Mouse (Mus musculus): ENCODE data around the gene Fmo2. TPM values are rescaled to one million over a fixed set of nuclear protein-coding genes. Genes with fewer than 3 reads are reported as not detected.

Gene Fmo2
- total and polyA plus RNA-seq, 2 experiments from 2014 or later, result 0.14 to 0.44 TPM

DNA sequence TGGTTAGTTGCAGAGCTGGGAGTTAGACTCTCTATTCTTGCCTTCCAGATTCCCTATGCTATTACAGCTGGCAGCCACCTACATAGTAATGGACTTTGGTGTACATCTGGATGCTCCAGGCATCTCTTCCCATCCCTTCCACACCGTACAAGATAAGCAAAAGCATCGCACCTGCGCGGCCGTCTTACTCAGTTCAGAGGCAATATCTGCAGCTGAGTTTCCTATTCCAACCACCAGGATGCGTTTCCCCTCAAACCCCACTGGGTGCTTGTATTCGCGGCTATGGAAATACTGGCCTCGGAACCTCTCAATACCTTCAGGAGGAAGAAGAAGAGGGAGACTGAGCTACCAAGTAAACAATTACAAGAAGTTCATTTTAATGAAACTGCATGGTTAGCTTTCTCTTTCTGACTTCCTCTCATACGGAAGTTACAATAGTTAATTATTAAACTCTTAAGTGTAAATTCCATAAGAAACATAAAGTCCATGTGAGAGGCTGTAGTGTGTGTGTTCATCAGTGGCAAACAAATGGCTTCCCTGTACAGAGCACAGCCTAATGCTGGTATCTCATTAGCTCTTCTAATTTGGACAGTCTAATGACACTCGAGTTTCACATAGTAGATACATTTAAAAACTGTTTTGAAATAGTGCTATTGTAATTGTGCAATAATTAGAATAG, 12.2 kb downstream of the Fmo2 start:
- Histone ChIP-seq H3K27ac (ENCODE audit: low read depth, low read length) (no peak overlapping the region), H3K4me2 (ENCODE audit: low read depth, low read length, poor library complexity, severe bottlenecking) (no peak overlapping the region), H3K36me3 (ENCODE audit: insufficient read depth, low read length) (no peaks in the 10 kb centered on the region), H3K27me3 (ENCODE audit: insufficient read depth, low read length) (no peaks in the 10 kb centered on the region), H3K9me3 (ENCODE audit: low read length) (no peaks in the 10 kb centered on the region), H3K4me3 (ENCODE audit: low read depth, low read length) (no peak overlapping the region), H3K4me1 (ENCODE audit: insufficient read depth, low read length) (no peaks in the 10 kb centered on the region), H3K9ac (replicated peaks; ENCODE audit: low read length, poor library complexity, severe bottlenecking) (no peak overlapping the region)
- DNase-seq (ENCODE audit: low spot score) (no peak), ATAC-seq (ENCODE audit: low FRiP score) (no peak)
- WGBS, result 86% methylated on average over 11 of the region's 11 CpGs
- TF ChIP-seq CTCF (IDR thresholded peaks at IDR 0.05), result no peak

DNA sequence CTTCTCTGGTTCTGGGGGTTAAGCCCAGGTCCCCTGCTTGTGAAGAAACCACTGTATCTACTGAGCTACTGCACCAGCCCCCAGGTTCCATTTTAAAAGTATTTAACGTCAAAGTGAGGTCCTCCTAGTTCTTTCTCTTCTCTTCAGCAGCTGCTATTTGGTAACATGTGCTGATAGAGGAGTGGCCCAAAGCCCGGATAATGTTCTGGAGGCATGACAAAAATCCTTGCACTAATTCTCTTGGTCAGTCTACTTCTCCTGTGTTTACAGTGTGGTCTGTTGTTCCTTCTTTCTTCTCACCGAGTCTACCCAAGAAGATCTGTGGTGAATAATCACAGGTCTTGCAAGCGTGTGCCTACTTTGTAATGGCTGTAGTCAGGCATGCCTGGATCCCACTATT, 15.8 kb downstream of the Fmo2 start:
- DNase-seq (ENCODE audit: low spot score), result no peak
- no peak for ATAC-seq (ENCODE audit: low FRiP score)
- no peak overlapping the region for H3K27ac ChIP-seq (ENCODE audit: low read depth, low read length)
- no peaks in the 10 kb centered on the region for H3K9me3 ChIP-seq (ENCODE audit: low read length)
- H3K4me3 ChIP-seq (ENCODE audit: low read depth, low read length), result no peak overlapping the region
- no peak overlapping the region for H3K9ac ChIP-seq (replicated peaks; ENCODE audit: low read length, poor library complexity, severe bottlenecking)
- TF ChIP-seq CTCF (IDR thresholded peaks at IDR 0.05), result no peak
- no peaks in the 10 kb centered on the region for H3K4me1 ChIP-seq (ENCODE audit: insufficient read depth, low read length)
- no peaks in the 10 kb centered on the region for H3K27me3 ChIP-seq (ENCODE audit: insufficient read depth, low read length)
- H3K4me2 ChIP-seq (ENCODE audit: low read depth, low read length, poor library complexity, severe bottlenecking), result no peak overlapping the region
- no peaks in the 10 kb centered on the region for H3K36me3 ChIP-seq (ENCODE audit: insufficient read depth, low read length)
- 84% methylated on average over 4 of the region's 4 CpGs for WGBS

DNA sequence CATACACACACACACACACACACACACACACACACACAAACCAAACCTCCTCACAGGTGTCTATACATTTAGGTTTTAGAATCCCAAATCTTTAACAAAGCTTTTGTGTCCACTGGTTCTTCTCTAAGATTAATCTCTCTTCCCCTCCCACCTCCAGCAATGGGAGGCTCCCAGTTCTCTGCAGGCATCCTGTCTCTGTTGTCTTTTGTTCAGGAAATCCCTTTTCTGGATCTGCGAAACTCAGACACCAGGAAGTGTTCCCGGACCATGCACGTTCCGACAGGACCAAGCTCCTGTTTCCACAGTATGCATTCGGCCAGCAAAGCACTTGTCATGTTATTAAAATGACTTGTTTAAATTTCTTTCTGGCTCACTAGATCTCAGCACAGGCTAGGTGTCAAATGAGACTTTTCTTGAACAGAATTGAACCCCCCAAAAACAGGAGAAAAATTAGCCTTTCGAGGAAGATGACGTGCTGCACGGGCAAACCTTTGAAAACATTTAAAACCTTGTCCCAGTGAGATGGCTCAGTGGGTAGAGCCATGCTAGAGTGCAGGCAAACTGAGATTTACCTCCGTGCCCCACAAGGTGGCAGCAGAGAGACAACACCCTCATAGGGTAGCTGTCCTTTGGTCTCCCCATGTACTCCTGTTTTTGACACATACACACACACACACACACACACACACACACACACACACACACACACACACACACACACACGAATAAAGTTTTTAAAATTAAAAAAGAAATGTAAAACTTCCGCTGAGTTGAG, 18.7 kb downstream of the Fmo2 start:
- DNase-seq (ENCODE audit: low spot score) (peak; percentile 14), ATAC-seq (ENCODE audit: low FRiP score) (no peak)
- Histone ChIP-seq H3K9ac (replicated peaks; ENCODE audit: low read length, poor library complexity, severe bottlenecking) (no peak overlapping the region), H3K9me3 (ENCODE audit: low read length) (no peaks in the 10 kb centered on the region), H3K36me3 (ENCODE audit: insufficient read depth, low read length) (no peaks in the 10 kb centered on the region), H3K4me1 (ENCODE audit: insufficient read depth, low read length) (no peaks in the 10 kb centered on the region), H3K27ac (ENCODE audit: low read depth, low read length) (no peak overlapping the region), H3K4me2 (ENCODE audit: low read depth, low read length, poor library complexity, severe bottlenecking) (no peak overlapping the region), H3K4me3 (ENCODE audit: low read depth, low read length) (no peak overlapping the region), H3K27me3 (ENCODE audit: insufficient read depth, low read length) (no peaks in the 10 kb centered on the region)
- 51% methylated on average over 11 of the region's 11 CpGs for WGBS
- TF ChIP-seq CTCF (IDR thresholded peaks at IDR 0.05), result peak; percentile 54

DNA sequence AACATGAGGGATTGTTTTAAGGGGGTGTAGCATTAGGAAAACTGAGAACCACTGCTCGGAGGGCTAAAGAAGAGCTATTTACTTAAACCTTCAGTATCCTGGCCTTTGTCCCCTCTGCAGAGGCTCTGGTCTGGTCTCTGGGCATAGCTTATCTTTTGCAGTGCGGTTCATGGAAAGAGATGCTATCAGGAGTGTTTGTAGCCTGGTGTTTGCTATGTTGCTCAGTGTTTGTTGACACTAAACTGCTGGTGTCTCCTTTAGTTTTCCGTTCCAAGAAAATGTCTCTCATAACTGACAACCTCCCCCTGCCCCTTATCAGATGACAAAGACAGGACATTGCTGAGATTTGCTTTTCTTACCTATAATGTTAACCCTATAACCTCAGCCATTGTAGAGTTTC, 23.4 kb downstream of the Fmo2 start:
- DNase-seq (ENCODE audit: low spot score), result no peak
- Histone ChIP-seq H3K4me3 (ENCODE audit: low read depth, low read length) (no peak overlapping the region), H3K4me2 (ENCODE audit: low read depth, low read length, poor library complexity, severe bottlenecking) (no peak overlapping the region), H3K27ac (ENCODE audit: low read depth, low read length) (no peak overlapping the region), H3K9ac (replicated peaks; ENCODE audit: low read length, poor library complexity, severe bottlenecking) (no peak overlapping the region), H3K27me3 (ENCODE audit: insufficient read depth, low read length) (no peaks in the 10 kb centered on the region), H3K36me3 (ENCODE audit: insufficient read depth, low read length) (no peaks in the 10 kb centered on the region), H3K9me3 (ENCODE audit: low read length) (no peaks in the 10 kb centered on the region), H3K4me1 (ENCODE audit: insufficient read depth, low read length) (no peaks in the 10 kb centered on the region)
- TF ChIP-seq CTCF (IDR thresholded peaks at IDR 0.05), result no peak
- ATAC-seq (ENCODE audit: low FRiP score), result no peak
- WGBS, result 72% methylated on average over 3 of the region's 3 CpGs

DNA sequence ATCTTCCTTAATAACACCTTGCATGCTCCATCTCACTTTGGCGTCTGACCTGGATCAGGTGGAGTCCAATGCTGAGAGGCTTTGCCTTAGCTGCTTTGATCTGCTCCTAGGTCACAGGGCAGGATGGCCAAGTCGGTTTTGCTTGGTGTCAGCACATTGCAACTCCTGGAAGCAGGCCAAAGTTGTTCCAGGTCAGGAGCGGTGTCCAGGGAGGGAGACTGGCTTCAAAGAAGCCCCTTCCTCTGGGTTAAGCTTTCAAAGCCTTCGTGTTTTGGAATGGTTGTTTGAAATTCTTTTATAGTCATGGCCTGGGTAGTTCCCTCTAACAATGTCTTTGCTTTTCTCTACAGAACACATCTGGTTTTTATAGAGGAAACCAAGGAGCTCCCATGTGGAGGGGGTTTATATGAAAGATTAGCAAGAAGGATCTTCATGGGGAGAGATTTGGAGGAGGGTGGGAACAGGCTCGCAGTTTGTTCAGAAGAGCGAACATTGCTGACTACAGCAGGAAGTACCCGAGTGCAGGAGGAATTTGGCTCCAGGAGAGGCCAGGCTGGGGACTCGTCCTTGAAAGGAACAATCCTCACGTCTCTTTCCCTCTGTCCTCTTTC, 26.7 kb downstream of the Fmo2 start:
- H3K4me3 ChIP-seq (ENCODE audit: low read depth, low read length), result no peak overlapping the region
- no peaks in the 10 kb centered on the region for H3K27me3 ChIP-seq (ENCODE audit: insufficient read depth, low read length)
- H3K9me3 ChIP-seq (ENCODE audit: low read length), result no peaks in the 10 kb centered on the region
- no peaks in the 10 kb centered on the region for H3K36me3 ChIP-seq (ENCODE audit: insufficient read depth, low read length)
- no peak overlapping the region for H3K9ac ChIP-seq (replicated peaks; ENCODE audit: low read length, poor library complexity, severe bottlenecking)
- DNase-seq (ENCODE audit: low spot score), result no peak
- no peak overlapping the region for H3K4me2 ChIP-seq (ENCODE audit: low read depth, low read length, poor library complexity, severe bottlenecking)
- no peaks in the 10 kb centered on the region for H3K4me1 ChIP-seq (ENCODE audit: insufficient read depth, low read length)
- no peak for TF ChIP-seq CTCF (IDR thresholded peaks at IDR 0.05)
- no peak overlapping the region for H3K27ac ChIP-seq (ENCODE audit: low read depth, low read length)
- WGBS, result 45% methylated on average over 9 of the region's 9 CpGs
- ATAC-seq (ENCODE audit: low FRiP score), result no peak

DNA sequence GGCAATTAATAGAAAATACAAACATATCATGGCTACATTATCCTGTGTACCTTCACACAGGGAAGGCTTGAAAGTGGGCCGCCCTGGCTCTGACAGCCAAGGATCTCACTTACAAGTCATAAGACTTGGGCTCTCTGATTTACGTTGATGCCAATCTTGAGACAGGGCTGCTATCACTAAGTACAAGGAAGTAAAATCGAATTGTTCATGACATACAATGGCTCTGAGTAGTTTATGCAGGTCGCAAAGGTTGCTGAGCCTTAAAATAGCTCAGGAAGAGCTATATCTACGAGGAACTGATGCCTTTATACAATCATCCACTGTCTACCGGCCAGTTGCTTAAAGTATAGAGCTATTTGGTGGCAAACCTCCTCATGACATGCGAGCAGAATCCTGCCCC, 27.5 kb downstream of the Fmo2 start:
- WGBS, result 82% methylated on average over 7 of the region's 7 CpGs
- H3K27ac ChIP-seq (ENCODE audit: low read depth, low read length), result no peak overlapping the region
- ATAC-seq (ENCODE audit: low FRiP score) (no peak), DNase-seq (ENCODE audit: low spot score) (no peak)
- no peak for TF ChIP-seq CTCF (IDR thresholded peaks at IDR 0.05)
- no peak overlapping the region for H3K4me2 ChIP-seq (ENCODE audit: low read depth, low read length, poor library complexity, severe bottlenecking)
- H3K4me3 ChIP-seq (ENCODE audit: low read depth, low read length), result no peak overlapping the region
- no peaks in the 10 kb centered on the region for H3K27me3 ChIP-seq (ENCODE audit: insufficient read depth, low read length)
- H3K9me3 ChIP-seq (ENCODE audit: low read length), result no peaks in the 10 kb centered on the region
- no peaks in the 10 kb centered on the region for H3K36me3 ChIP-seq (ENCODE audit: insufficient read depth, low read length)
- no peak overlapping the region for H3K9ac ChIP-seq (replicated peaks; ENCODE audit: low read length, poor library complexity, severe bottlenecking)
- no peaks in the 10 kb centered on the region for H3K4me1 ChIP-seq (ENCODE audit: insufficient read depth, low read length)

Measured in midbrain, postnatal 0 days (tissue).